Mouse (Mus musculus): ENCODE measurements at regions not wholly inside any gene's neighbourhood (a gene's known extent, or its start where the extent isn't known, plus 50 kb on each side); places are given as distances from the start of the nearest gene placed in this dataset.

DNA sequence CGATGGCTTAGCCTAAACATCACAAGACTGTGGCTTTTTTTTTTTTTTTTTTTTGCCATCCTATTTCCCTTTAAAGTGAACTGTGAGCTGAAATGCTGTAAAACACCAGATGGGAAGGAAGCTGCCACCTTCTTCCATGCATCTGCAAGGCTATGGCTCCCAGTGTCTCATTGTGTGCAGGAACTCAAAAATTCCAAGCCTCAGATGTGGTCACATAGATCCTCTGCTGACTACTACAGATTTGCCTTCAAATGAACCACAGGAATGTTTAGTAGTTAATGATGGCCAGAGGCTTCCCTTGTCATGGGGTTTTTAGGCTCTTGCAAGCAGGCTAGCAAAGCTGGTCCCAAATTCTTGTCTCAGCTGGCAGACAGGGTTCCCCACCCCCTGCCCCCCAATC is 114.9 kb upstream of the Robo2 start:
- no peak for TF ChIP-seq POLR2AphosphoS5 (IDR thresholded peaks at IDR 0.05; ENCODE audit: insufficient replicate concordance, low read depth, low read length)
- no peak for TF ChIP-seq CTCF (IDR thresholded peaks at IDR 0.05; ENCODE audit: low read depth, low read length)
